Mouse (Mus musculus) ovary, adult 10 weeks (tissue): ENCODE measurements around the gene Gins2. TPM values are rescaled to one million over a fixed set of nuclear protein-coding genes. Genes with fewer than 3 reads are reported as not detected.

Source experiments
- polyA plus RNA-seq: library from polyadenylated mRNA; stranded (reverse); fragments of 350-450 nt; fragmentation: Illumina TruSeq; extraction: RNeasy Lipid Tissue Mini Kit (QIAGEN cat#74804); gene quantifications from one replicate; pipeline ENCODE4 v1.2.3, GENCODE M21; 2014

Gene Gins2
- polyA plus RNA-seq: 1.3 TPM

DNA sequence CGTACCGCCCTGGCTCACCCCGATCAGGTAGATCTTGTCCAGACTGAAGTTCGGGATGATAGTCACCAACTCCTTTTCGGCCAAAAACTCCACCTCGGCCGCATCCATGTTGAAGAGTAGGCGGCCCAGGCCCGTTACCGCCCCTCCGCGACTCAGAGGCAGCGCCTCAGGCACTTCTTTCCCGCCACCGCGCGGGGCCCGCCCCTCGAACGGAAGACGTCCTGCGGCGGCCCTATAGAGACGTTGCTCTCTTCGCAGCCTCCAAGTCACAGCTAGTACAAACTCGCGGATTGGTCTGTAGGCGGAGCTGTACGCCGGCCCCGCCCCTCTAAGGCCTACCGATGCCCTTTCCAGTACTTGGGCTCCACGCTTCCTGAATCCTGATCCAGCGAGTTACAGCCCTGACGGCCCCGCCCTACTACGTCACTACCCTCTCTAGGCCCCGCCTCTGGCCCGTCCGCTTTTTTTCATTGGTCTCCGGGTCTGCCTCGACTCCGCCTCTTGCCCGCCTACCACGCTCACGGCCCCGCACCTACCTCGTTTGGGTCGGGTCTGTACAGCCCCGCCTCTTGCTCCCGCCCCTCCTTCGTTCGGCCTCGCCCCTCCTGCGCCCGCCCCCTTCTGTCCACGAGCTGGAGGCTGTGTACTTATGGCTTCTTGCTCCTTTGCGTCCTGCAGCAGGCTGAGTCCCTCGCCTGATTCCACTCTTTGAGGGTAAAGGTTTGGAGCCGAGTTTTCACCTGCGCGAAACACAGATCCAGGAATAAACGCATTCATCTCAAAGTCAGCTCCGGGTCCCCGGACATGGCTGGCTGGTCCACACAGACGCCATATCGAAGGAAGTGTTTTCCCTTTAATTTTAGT lies at the start of gene Gins2:
Gene Gins2 (minus strand): TSS at position 397 of the 864 bp plus-strand sequence.

Other genes with a start within 250 kb of the Gins2 start
- not detected for gene 1190005I06Rik, start 58.3 kb upstream of the Gins2 start, polyA plus RNA-seq
- gene Gm27021, start 78.8 kb upstream of the Gins2 start, polyA plus RNA-seq: not detected
- 14.3 TPM for gene Cox4i1, start 78.9 kb upstream of the Gins2 start, polyA plus RNA-seq
- 8.4 TPM for gene Emc8, start 79.3 kb upstream of the Gins2 start, polyA plus RNA-seq
- gene Irf8, start 147.1 kb upstream of the Gins2 start, polyA plus RNA-seq: 1.3 TPM